Mouse (Mus musculus) CH12.LX (cell line): ENCODE measurements around the gene Trim80.

Experiments used
- BHLHE40 ChIP-seq: IDR thresholded peaks from 2 replicates; pipeline ENCODE4 v1.6.1; 2011; ENCODE audit warnings: mild to moderate bottlenecking, low read depth, low read length, improper control_type of control experiment
- CTCF ChIP-seq, 2 experiments: IDR thresholded peaks in 1 of 2; conservative IDR thresholded peaks in 1 of 2; 2 replicates each; pipeline ENCODE4 v1.5.1; 2011 to 2012; ENCODE audit warnings: low read depth in 2 of 2, low read length in 2 of 2, improper control_type of control experiment in 1 of 2, inconsistent platforms in 1 of 2, mild to moderate bottlenecking in 1 of 2, moderate library complexity in 1 of 2
- E2F4 ChIP-seq: IDR thresholded peaks from 2 replicates; pipeline ENCODE4 v1.6.1; 2011; ENCODE audit warnings: low read depth, low read length, improper control_type of control experiment; ENCODE audit not compliant: insufficient replicate concordance
- ELF1 ChIP-seq: IDR thresholded peaks from 2 replicates; pipeline ENCODE4 v1.6.1; 2014; ENCODE audit warnings: low read depth, mild to moderate bottlenecking, inconsistent platforms, low read length, improper control_type of control experiment
- MXI1 ChIP-seq: IDR thresholded peaks from 2 replicates; pipeline ENCODE4 v1.6.1; 2011; ENCODE audit warnings: mild to moderate bottlenecking, low read depth, low read length, improper control_type of control experiment
- MYC ChIP-seq: IDR thresholded peaks from 2 replicates; pipeline ENCODE4 v1.6.1; 2011; ENCODE audit warnings: low read depth, mild to moderate bottlenecking, improper control_type of control experiment, low read length
- PAX5 ChIP-seq: IDR thresholded peaks from 2 replicates; pipeline ENCODE4 v1.6.1; 2012; ENCODE audit warnings: low read length, inconsistent platforms, mixed read lengths
- POLR2A ChIP-seq: IDR thresholded peaks from 2 replicates; pipeline ENCODE4 v1.6.1; 2011; ENCODE audit warnings: low read depth, mild to moderate bottlenecking, improper control_type of control experiment, low read length
- TCF12 ChIP-seq: IDR thresholded peaks from 2 replicates; pipeline ENCODE4 v1.6.1; 2014; ENCODE audit warnings: low read depth, mild to moderate bottlenecking, inconsistent platforms, low read length, improper control_type of control experiment
- USF2 ChIP-seq: conservative IDR thresholded peaks from 2 replicates; pipeline ENCODE4 v1.6.1; 2011; ENCODE audit warnings: low read depth, low read length, improper control_type of control experiment
- ZMIZ1 ChIP-seq: IDR thresholded peaks from 2 replicates; pipeline ENCODE4 v1.6.1; 2012; ENCODE audit warnings: low read depth, mild to moderate bottlenecking, inconsistent platforms, low read length, improper control_type of control experiment

DNA sequence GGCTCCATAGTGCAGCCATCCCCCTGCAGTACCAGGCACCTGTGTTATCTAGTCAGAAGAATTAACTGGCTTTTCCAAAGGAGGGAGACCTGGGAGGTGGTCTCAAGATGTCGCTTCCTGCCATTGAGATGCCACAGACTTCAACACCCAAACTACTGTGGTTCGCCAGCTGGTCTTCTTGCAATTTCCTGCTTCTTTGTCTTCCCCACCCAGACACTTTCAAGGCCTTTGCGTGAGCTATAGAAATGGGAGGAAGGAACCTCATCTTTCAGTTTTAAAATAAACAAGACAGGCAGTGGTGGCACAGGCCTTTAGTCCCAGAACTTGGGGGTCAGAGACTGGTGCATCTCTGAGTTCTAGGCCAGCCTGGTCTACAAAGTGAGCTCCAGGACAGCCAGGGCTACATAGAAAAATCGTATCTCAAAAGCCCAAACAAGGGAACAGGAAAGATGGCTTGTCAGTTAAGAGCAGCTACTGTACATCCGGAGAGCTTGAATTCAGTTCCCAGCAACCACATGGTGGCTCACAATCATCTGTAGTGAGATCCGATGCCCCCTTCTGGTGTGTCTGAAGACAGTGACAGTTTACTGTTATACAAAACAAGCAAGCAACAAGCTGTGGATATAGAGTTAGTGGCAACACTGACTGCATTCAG lies 32.0 kb upstream of the Trim80 start:
- peak in 1 of 2 experiments; percentile 45; a peak in 2 of 4 replicates for TF ChIP-seq CTCF (conservative IDR thresholded peaks at IDR 0.05 in 1 of 2, IDR thresholded peaks at IDR 0.05 in 1 of 2; ENCODE audit: low read depth in 2 of 2, low read length in 2 of 2)
- no peak for TF ChIP-seq PAX5
- TF ChIP-seq MYC: no peak
- TF ChIP-seq E2F4: no peak
- no peak for TF ChIP-seq TCF12
- TF ChIP-seq USF2: no peak
- TF ChIP-seq POLR2A: no peak
- TF ChIP-seq ELF1: no peak
- TF ChIP-seq MXI1: no peak
- TF ChIP-seq ZMIZ1: no peak
- no peak for TF ChIP-seq BHLHE40
